Mouse (Mus musculus): Measurements from ENCODE around the gene Rasl10a. TPM values are rescaled to one million over a fixed set of nuclear protein-coding genes. Genes with fewer than 3 reads are reported as not detected.

Gene Rasl10a
- total and polyA plus RNA-seq, 2 experiments from 2014 or later, result 4.7 to 4.8 TPM

- 14% methylated on average over 7 of the region's 8 CpGs for WGBS
- peak overlapping the region; percentile 46 for H3K4me3 ChIP-seq (ENCODE audit: low read length)
- H3K27me3 ChIP-seq (ENCODE audit: insufficient read depth, low read length), result peaks cover 18% of the 10 kb centered on the region
- ATAC-seq (no peak), DNase-seq (ENCODE audit: low spot score) (no peak)
- peaks cover 15% of the 10 kb centered on the region for H3K4me1 ChIP-seq (ENCODE audit: insufficient read depth, low read length)
- H3K27ac ChIP-seq, result no peak overlapping the region
- no peak for TF ChIP-seq CTCF (IDR thresholded peaks at IDR 0.05; ENCODE audit: low read depth)
- no peaks in the 10 kb centered on the region for H3K9me3 ChIP-seq (ENCODE audit: low read length)
- H3K4me2 ChIP-seq (ENCODE audit: low read depth, low read length), result peak overlapping the region; percentile 88
- 0 out of 2 replicates have a peak, but pooled peaks cover 4% of the 10 kb centered on the region for H3K36me3 ChIP-seq (ENCODE audit: insufficient read depth, low read length)
- H3K9ac ChIP-seq (replicated peaks; ENCODE audit: low read length), result peak overlapping the region; percentile 43
These were observed 430 bp upstream of the Rasl10a start for GRCm38 (mm10) chr11:5057541-5057855.

- no peaks in the 10 kb centered on the region for H3K9me3 ChIP-seq (ENCODE audit: low read length)
- ATAC-seq, result no peak
- no peak for TF ChIP-seq CTCF (IDR thresholded peaks at IDR 0.05; ENCODE audit: low read depth)
- 0 out of 2 replicates have a peak, but pooled peaks cover 4% of the 10 kb centered on the region for H3K36me3 ChIP-seq (ENCODE audit: insufficient read depth, low read length)
- WGBS, result 34% methylated on average over 9 of the region's 9 CpGs
- DNase-seq (ENCODE audit: low spot score), result no peak
- H3K4me1 ChIP-seq (ENCODE audit: insufficient read depth, low read length), result peaks cover 19% of the 10 kb centered on the region
- H3K4me3 ChIP-seq (ENCODE audit: low read length), result no peak overlapping the region
- H3K27me3 ChIP-seq (ENCODE audit: insufficient read depth, low read length), result peaks cover 23% of the 10 kb centered on the region
- no peak overlapping the region for H3K27ac ChIP-seq
- H3K9ac ChIP-seq (replicated peaks; ENCODE audit: low read length), result no peak overlapping the region
- H3K4me2 ChIP-seq (ENCODE audit: low read depth, low read length), result no peak overlapping the region
These were observed 855 bp downstream of the Rasl10a start for GRCm38 (mm10) chr11:5058783-5059182.

GRCm38 (mm10) chr11:5059230-5059629 is 1.3 kb downstream of the Rasl10a start:
- no peak for DNase-seq (ENCODE audit: low spot score)
- ATAC-seq, result no peak
- Histone ChIP-seq H3K9ac (replicated peaks; ENCODE audit: low read length) (no peak overlapping the region), H3K9me3 (ENCODE audit: low read length) (no peaks in the 10 kb centered on the region), H3K36me3 (ENCODE audit: insufficient read depth, low read length) (0 out of 2 replicates have a peak, but pooled peaks cover 4% of the 10 kb centered on the region), H3K4me3 (ENCODE audit: low read length) (no peak overlapping the region), H3K4me1 (ENCODE audit: insufficient read depth, low read length) (peaks cover 23% of the 10 kb centered on the region), H3K27me3 (ENCODE audit: insufficient read depth, low read length) (peaks cover 23% of the 10 kb centered on the region), H3K27ac (no peak overlapping the region), H3K4me2 (ENCODE audit: low read depth, low read length) (no peak overlapping the region)
- TF ChIP-seq CTCF (IDR thresholded peaks at IDR 0.05; ENCODE audit: low read depth), result no peak
- WGBS, result 33% methylated on average over 14 of the region's 14 CpGs

- Histone ChIP-seq H3K27me3 (ENCODE audit: insufficient read depth, low read length) (peaks cover 23% of the 10 kb centered on the region), H3K9me3 (ENCODE audit: low read length) (no peaks in the 10 kb centered on the region), H3K27ac (no peak overlapping the region), H3K9ac (replicated peaks; ENCODE audit: low read length) (no peak overlapping the region), H3K36me3 (ENCODE audit: insufficient read depth, low read length) (0 out of 2 replicates have a peak, but pooled peaks cover 4% of the 10 kb centered on the region), H3K4me1 (ENCODE audit: insufficient read depth, low read length) (peaks cover 28% of the 10 kb centered on the region), H3K4me2 (ENCODE audit: low read depth, low read length) (no peak overlapping the region), H3K4me3 (ENCODE audit: low read length) (no peak overlapping the region)
- DNase-seq (ENCODE audit: low spot score), result peak; percentile 81
- peak; percentile 94 for TF ChIP-seq CTCF (IDR thresholded peaks at IDR 0.05; ENCODE audit: low read depth)
- ATAC-seq, result peak; percentile 25
- 11% methylated on average over 27 of the region's 27 CpGs for WGBS
These were observed 1.8 kb downstream of the Rasl10a start for GRCm38 (mm10) chr11:5059704-5060156.

DNA sequence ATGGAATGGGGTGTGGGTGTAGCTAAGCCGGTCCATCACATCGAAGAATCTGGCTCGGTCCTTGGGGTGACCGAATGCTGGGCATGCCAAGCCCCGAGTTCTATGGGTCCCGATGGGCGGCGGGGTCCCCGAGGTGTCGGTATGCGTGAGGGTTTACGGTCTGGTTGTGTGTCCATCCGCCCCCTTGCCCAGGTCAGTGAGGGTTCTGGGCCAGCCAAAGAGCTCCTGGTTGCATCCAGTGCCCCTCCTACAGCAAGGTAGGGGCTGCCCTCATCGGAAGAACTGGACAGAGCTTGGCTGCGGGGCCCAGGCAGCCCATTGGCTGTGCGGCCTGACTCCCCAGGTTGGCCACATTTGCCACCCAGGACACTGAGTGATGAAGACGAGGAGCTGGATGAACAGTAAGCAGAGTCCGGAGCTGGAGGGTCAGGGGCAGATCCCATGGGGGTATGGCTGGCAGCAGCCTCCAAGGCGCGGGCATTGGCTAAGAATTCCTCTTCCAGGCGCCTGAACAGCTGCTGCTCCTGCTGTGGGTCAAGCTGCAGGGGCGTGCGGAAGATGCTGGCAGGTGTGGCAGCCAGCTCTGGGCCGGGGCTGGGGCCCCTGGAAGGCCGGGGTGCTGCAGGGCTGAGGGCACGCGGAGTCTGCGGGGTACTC is 3.0 kb downstream of the Rasl10a start:
- DNase-seq (ENCODE audit: low spot score) (peak; percentile 9), ATAC-seq (no peak)
- Histone ChIP-seq H3K27me3 (ENCODE audit: insufficient read depth, low read length) (peaks cover 23% of the 10 kb centered on the region), H3K4me1 (ENCODE audit: insufficient read depth, low read length) (peaks cover 29% of the 10 kb centered on the region), H3K36me3 (ENCODE audit: insufficient read depth, low read length) (0 out of 2 replicates have a peak, but pooled peaks cover 4% of the 10 kb centered on the region), H3K9ac (replicated peaks; ENCODE audit: low read length) (no peak overlapping the region; the same call in 1 of the 2 replicates), H3K9me3 (ENCODE audit: low read length) (no peaks in the 10 kb centered on the region), H3K4me2 (ENCODE audit: low read depth, low read length) (peak overlapping the region; percentile 51), H3K4me3 (ENCODE audit: low read length) (peak overlapping the region; percentile 20), H3K27ac (no peak overlapping the region)
- TF ChIP-seq CTCF (IDR thresholded peaks at IDR 0.05; ENCODE audit: low read depth), result no peak
- WGBS, result 50% methylated on average over 28 of the region's 28 CpGs

- peaks cover 29% of the 10 kb centered on the region for H3K4me1 ChIP-seq (ENCODE audit: insufficient read depth, low read length)
- peaks cover 23% of the 10 kb centered on the region for H3K27me3 ChIP-seq (ENCODE audit: insufficient read depth, low read length)
These were observed 3.6 kb downstream of the Rasl10a start for GRCm38 (mm10) chr11:5061413-5062139.

More at GRCm38 (mm10) chr11:5061413-5062139, 3.6 kb downstream of the Rasl10a start:
- DNase-seq (ENCODE audit: low spot score), result peak; percentile 76
- peak; percentile 21; the same call in 1 of the 2 replicates for ATAC-seq
- H3K27ac ChIP-seq, result no peak overlapping the region
- H3K4me2 ChIP-seq (ENCODE audit: low read depth, low read length), result peak overlapping the region; percentile 51
- H3K9ac ChIP-seq (replicated peaks; ENCODE audit: low read length), result no peak overlapping the region; the same call in 1 of the 2 replicates
- no peaks in the 10 kb centered on the region for H3K9me3 ChIP-seq (ENCODE audit: low read length)
- TF ChIP-seq CTCF (IDR thresholded peaks at IDR 0.05; ENCODE audit: low read depth), result no peak
- 0 out of 2 replicates have a peak, but pooled peaks cover 4% of the 10 kb centered on the region for H3K36me3 ChIP-seq (ENCODE audit: insufficient read depth, low read length)
- WGBS, result 13% methylated on average over 60 of the region's 62 CpGs
- H3K4me3 ChIP-seq (ENCODE audit: low read length), result peak overlapping the region; percentile 20

All from hindbrain, postnatal 0 days (tissue).